Mouse (Mus musculus) intestine, embryonic 14.5 days (tissue): ENCODE results near the gene Cym. TPM values are rescaled to one million over a fixed set of nuclear protein-coding genes. Genes with fewer than 3 reads are reported as not detected.

Experiments used
- ATAC-seq: fragments of 200-750 bp; cut with Nextera tagmentation; replicated peaks from 2 replicates; pipeline ENCODE4 v1.8.0; 2017; ENCODE audit warnings: low read depth, moderate number of reproducible peaks, moderate TSS enrichment, moderate library complexity; ENCODE audit not compliant: low FRiP score, low TSS enrichment
- DNase-seq: peaks from one replicate; pipeline ENCODE4 v3.0.0-alpha.2; 2018; ENCODE audit warnings: low spot score
- H3K27ac ChIP-seq: fragments of 300-500 bp; sonication (generic); 2 replicates; pipeline ENCODE4 v1.5.1; 2014; ENCODE audit warnings: low read depth, mild to moderate bottlenecking, control low read depth
- H3K27me3 ChIP-seq: fragments of 300-500 bp; sonication (generic); replicated peaks from 2 replicates; pipeline ENCODE4 v1.6.1; 2014; ENCODE audit warnings: low read length, control low read depth; ENCODE audit not compliant: control insufficient read depth, insufficient read depth
- H3K36me3 ChIP-seq: fragments of 300-500 bp; sonication (generic); 2 replicates; pipeline ENCODE4 v1.6.1; 2014; ENCODE audit warnings: low read length, control low read depth; ENCODE audit not compliant: control insufficient read depth, insufficient read depth
- H3K4me1 ChIP-seq: fragments of 300-500 bp; sonication (generic); replicated peaks from 2 replicates; pipeline ENCODE4 v1.6.1; 2014; ENCODE audit warnings: low read length, control low read depth, mixed read lengths; ENCODE audit not compliant: control insufficient read depth, insufficient read depth
- H3K4me2 ChIP-seq: fragments of 300-500 bp; sonication (generic); 2 replicates; pipeline ENCODE4 v1.6.1; 2014; ENCODE audit warnings: low read length
- H3K4me3 ChIP-seq: fragments of 300-500 bp; sonication (generic); 2 replicates; pipeline ENCODE4 v1.5.1; 2014; ENCODE audit warnings: low read depth, low read length, control low read depth, mixed read lengths
- H3K9ac ChIP-seq: fragments of 300-500 bp; sonication (generic); 2 replicates; pipeline ENCODE4 v1.6.1; 2014; ENCODE audit warnings: mild to moderate bottlenecking, low read length
- H3K9me3 ChIP-seq: fragments of 300-500 bp; sonication (generic); 2 replicates; pipeline ENCODE4 v1.6.1; 2016; ENCODE audit warnings: low read length, control low read depth; ENCODE audit not compliant: control insufficient read depth
- whole genome bisulfite sequencing: fragments of 180-500 bp; shearing (Covaris S2); extraction: QIAGEN DNeasy Blood & Tissue Kit; methylation state at CpG from one replicate; pipeline ENCODE4 v1.1.7; 2014; 5-methylcytosine and 5-hydroxymethylcytosine counted together
- polyA plus RNA-seq: library from polyadenylated mRNA; unstranded; fragments of >200 nt; fragmentation: Nextera tagmentation; extraction: Ambion mirVana; gene quantifications from 2 replicates; pipeline ENCODE4 v1.2.1, GENCODE M21; 2014

The Cym gene
- polyA plus RNA-seq, 1 experiment from 2014 or later = 12.9 TPM

DNA sequence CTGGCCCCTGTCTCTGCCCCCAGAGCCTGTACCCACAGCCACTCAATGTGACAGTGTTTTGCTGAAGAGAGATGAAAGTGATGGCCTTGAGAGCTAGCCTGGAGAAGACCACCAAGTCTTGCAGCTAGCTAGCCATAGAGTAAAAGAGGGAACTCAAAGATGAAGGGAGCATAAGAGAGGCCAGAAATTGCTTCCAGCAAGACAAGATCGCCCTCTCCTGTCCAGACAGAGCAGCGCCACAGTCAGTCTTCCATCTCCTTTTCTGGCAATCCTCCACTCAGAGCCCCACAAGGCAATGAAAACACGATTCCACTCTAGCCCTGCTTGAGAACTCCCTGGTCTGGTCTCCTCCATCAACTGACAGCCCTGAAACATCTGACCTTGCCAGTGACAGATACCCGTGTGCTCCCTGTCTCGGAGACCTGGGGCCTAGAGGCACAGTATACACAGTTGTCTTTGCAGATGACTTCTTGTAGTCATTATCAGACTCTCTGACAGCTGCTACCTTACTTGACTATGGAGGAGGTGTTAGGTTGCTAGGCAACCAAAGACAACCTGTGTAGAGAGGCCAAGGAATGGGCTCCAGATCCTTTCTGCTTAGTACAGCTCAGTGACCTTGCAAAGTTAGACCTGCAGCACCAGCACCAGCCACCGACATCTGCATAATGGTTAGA is 33.2 kb downstream of the Cym start:
- H3K4me3 ChIP-seq = no peak overlapping the region
- H3K27me3 ChIP-seq = 0 out of 2 replicates have a peak, but pooled peaks cover 5% of the 10 kb centered on the region
- no peaks in the 10 kb centered on the region for H3K9me3 ChIP-seq
- ATAC-seq = no peak
- 35% methylated on average over 6 of the region's 6 CpGs for WGBS
- no peak for DNase-seq
- H3K27ac ChIP-seq = no peak overlapping the region
- H3K36me3 ChIP-seq = no peaks in the 10 kb centered on the region
- no peak overlapping the region for H3K4me2 ChIP-seq
- no peaks in the 10 kb centered on the region for H3K4me1 ChIP-seq
- H3K9ac ChIP-seq = no peak overlapping the region

DNA sequence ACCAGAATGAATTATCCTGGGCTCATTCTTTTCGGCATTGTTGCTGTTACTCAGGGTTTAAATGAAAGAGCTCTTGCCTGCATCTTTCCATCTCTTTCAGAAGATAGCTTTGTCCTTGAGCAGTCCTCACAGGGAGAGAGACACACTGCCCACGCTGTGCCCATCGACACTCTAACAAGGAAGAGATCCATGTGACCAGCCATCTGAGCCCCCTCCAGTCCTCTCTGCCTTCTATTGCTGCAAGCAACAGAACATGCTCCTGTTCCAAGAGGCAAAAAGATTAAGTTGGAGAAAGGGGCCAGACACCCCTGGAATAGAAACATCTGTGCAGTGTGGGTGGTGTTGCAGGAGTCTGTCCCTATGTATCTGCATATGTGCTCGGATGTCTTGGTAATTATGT is 34.5 kb downstream of the Cym start:
- DNase-seq (no peak), ATAC-seq (no peak)
- Histone ChIP-seq H3K4me3 (no peak overlapping the region), H3K27me3 (no peaks in the 10 kb centered on the region), H3K9me3 (no peaks in the 10 kb centered on the region), H3K36me3 (no peaks in the 10 kb centered on the region), H3K4me1 (no peaks in the 10 kb centered on the region), H3K27ac (no peak overlapping the region), H3K4me2 (no peak overlapping the region), H3K9ac (no peak overlapping the region)
- 88% methylated on average over 4 of the region's 4 CpGs for WGBS

DNA sequence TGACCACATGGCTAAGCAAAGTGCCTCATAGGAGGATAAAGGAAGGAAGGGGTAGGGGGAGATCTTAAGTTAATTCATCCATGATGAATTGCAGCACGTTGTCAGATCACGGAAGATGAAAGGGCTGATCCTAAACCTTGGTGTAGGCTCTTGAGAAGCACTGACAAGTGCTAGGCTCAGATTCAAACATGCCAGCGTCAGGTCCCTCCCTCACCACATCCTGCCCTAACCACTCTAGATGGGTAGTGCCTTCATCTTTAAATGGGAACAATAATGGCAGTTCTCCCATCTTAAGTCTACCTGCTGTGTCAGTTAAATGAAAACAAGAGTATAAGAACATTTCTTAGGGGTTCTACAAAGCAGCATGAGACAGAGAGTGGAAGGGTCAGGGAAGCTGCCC is 35.9 kb downstream of the Cym start:
- no peak overlapping the region for H3K4me2 ChIP-seq
- no peaks in the 10 kb centered on the region for H3K36me3 ChIP-seq
- no peaks in the 10 kb centered on the region for H3K27me3 ChIP-seq
- no peak overlapping the region for H3K9ac ChIP-seq
- H3K9me3 ChIP-seq = no peaks in the 10 kb centered on the region
- ATAC-seq (no peak), DNase-seq (no peak)
- H3K4me3 ChIP-seq = no peak overlapping the region
- H3K27ac ChIP-seq = no peak overlapping the region
- WGBS = 69% methylated on average over 3 of the region's 3 CpGs
- no peaks in the 10 kb centered on the region for H3K4me1 ChIP-seq

DNA sequence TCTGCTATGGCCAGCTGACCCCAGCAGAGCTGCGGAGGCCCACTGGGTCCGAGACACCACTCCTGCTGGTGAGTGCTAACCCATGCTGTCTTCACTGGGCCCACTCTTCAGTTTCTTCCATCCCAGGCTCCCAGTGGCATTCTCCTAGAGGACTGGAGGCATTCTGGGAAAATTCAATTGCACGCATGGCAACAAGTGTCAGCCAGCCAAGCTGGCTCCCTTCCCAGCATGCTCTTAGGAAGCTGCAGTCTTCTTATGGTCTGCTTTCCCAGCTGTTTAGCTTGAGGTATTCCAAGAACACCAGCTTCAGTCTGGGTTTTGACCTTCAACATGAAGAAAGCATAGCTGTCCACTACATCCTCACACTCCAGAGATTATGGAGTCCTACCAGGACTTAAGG is 38.4 kb downstream of the Cym start:
- H3K4me2 ChIP-seq = no peak overlapping the region
- H3K4me3 ChIP-seq = no peak overlapping the region
- no peak overlapping the region for H3K27ac ChIP-seq
- H3K4me1 ChIP-seq = no peaks in the 10 kb centered on the region
- no peaks in the 10 kb centered on the region for H3K27me3 ChIP-seq
- H3K36me3 ChIP-seq = no peaks in the 10 kb centered on the region
- H3K9ac ChIP-seq = no peak overlapping the region
- no peak for ATAC-seq
- WGBS = 85% methylated on average over 3 of the region's 3 CpGs
- no peaks in the 10 kb centered on the region for H3K9me3 ChIP-seq
- DNase-seq = no peak

DNA sequence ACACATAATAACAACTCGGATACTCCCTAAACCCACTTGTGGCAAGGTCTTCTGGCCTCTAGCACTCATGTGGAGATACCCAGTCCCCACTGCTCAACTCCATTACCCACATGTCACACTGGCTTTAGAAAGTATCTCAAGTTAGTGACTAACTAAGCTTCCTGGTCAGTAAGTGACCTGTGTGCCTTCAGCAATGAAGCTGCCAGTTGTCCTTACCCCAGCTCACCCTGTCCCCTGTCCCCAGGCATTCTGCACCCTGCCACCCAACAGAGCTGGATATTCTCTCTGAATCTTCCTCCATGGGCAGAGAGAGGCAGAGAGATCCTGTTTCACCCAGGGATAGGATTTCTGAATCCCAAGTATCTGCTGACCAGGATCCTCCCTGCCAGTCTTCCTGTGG is 38.8 kb downstream of the Cym start, which contains the start of gene Kcna10:
Gene Kcna10, plus strand, starts transcription at position 301 of the 400 bp plus-strand sequence.
- WGBS = 77% methylated on average over 1 of the region's 1 CpGs
- Histone ChIP-seq H3K27me3 (no peaks in the 10 kb centered on the region), H3K27ac (no peak within 1 kb of the TSS)

DNA sequence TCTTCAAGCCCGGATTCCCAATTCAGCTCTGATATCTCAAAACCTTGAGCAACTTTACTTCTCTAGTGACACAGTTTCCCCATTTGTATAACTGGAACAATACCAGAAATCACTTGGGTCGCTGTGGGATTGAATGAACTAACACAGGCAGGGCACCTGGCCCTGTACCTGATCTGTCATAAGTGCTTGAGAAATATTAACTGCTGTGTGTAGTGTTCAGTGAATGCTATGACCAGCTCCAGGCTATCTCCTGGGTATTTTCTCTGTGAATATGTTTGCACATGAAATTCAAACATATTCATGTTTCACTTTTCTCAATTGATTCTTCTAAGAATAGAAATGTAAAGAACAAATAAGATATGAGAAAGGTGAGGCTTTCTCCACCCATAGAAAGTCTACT is 40.7 kb downstream of the Cym start:
- WGBS = 78% methylated on average over 2 of the region's 2 CpGs
- DNase-seq (no peak), ATAC-seq (no peak)
- no peak overlapping the region for H3K9ac ChIP-seq
- H3K4me1 ChIP-seq = no peaks in the 10 kb centered on the region
- H3K9me3 ChIP-seq = no peaks in the 10 kb centered on the region
- no peaks in the 10 kb centered on the region for H3K36me3 ChIP-seq
- H3K27ac ChIP-seq = no peak overlapping the region
- no peak overlapping the region for H3K4me2 ChIP-seq
- no peaks in the 10 kb centered on the region for H3K27me3 ChIP-seq
- no peak overlapping the region for H3K4me3 ChIP-seq

More for the DNA sequence above, 38.8 kb downstream of the Cym start, which contains the start of gene Kcna10:
- Histone ChIP-seq H3K4me1 (no peaks in the 10 kb centered on the region), H3K4me2 (no peak within 1 kb of the TSS), H3K9me3 (no peaks in the 10 kb centered on the region), H3K9ac (no peak within 1 kb of the TSS), H3K4me3 (no peak within 1 kb of the TSS), H3K36me3 (no peaks in the 10 kb centered on the region)
- ATAC-seq (no peak), DNase-seq (no peak)

DNA sequence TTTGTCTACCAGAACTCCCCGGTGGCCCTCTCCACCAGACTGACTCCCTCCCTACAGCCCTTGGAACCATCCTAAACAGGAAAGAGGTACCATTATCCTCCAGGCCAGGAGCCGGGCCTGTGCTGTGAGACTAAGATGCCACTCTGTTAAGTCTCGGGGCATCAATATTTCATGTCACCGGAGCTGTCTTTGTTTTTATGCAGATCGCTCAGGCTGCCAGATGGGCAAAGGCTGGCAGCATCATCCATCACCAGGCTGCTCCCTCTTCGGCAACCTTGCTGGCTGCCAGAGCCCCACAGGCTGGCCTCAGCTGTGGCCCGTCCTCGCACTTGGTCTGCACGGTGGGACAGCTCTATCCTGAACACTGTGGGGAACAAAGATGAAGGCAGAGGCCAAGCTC is 45.0 kb downstream of the Cym start:
- no peak overlapping the region for H3K9ac ChIP-seq
- H3K27ac ChIP-seq = no peak overlapping the region
- H3K4me3 ChIP-seq = no peak overlapping the region
- H3K4me2 ChIP-seq = no peak overlapping the region
- H3K9me3 ChIP-seq = no peaks in the 10 kb centered on the region
- no peaks in the 10 kb centered on the region for H3K4me1 ChIP-seq
- no peak for ATAC-seq
- H3K36me3 ChIP-seq = no peaks in the 10 kb centered on the region
- no peaks in the 10 kb centered on the region for H3K27me3 ChIP-seq
- no peak for DNase-seq
- WGBS = 58% methylated on average over 9 of the region's 9 CpGs

DNA sequence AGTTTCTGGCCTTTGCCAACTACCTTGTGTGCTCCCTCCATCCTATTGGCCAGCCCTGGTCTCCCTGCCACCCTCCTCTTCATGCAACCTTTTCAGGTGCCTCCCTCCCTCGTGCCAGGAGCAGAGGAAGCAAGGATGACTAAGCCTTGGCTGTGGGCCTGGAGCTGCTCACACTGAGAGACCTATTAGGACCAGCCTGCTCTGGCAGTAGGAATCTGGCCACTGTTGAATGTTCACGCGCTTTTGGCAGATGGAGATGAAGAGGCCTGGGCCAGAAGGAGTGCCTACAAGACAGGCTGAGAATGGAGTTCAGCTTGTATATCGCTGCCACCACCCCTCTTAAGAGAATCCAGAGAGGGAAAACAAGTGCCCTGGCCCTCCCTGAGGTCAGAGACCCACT is 46.0 kb downstream of the Cym start:
- H3K36me3 ChIP-seq = no peaks in the 10 kb centered on the region
- H3K4me1 ChIP-seq = no peaks in the 10 kb centered on the region
- no peaks in the 10 kb centered on the region for H3K9me3 ChIP-seq
- H3K27ac ChIP-seq = no peak overlapping the region
- H3K4me3 ChIP-seq = no peak overlapping the region
- ATAC-seq (no peak), DNase-seq (no peak)
- H3K9ac ChIP-seq = no peak overlapping the region
- H3K27me3 ChIP-seq = no peaks in the 10 kb centered on the region
- H3K4me2 ChIP-seq = no peak overlapping the region
- WGBS = 54% methylated on average over 4 of the region's 4 CpGs

DNA sequence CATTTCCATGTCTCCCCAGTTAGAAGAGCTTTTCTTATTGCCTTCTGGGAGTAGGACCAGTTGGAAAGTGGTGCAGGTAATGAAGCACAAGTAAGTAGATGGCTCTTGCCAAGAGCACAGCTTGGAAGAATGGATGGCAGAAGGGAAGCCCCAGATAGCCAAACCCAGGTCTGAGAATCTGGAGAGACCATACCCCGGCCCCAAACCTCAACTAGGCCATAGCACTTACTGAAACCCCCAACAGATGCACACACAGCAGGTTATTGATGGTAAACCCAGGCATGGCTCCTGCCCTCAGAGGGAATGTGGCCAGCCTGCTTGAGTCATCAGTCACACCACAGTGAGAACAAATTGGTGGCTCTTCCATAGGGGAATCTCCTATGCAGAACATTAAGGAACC is 49.0 kb downstream of the Cym start:
- no peak overlapping the region for H3K4me2 ChIP-seq
- ATAC-seq = no peak
- H3K27me3 ChIP-seq = no peaks in the 10 kb centered on the region
- DNase-seq = no peak
- no peaks in the 10 kb centered on the region for H3K36me3 ChIP-seq
- no peaks in the 10 kb centered on the region for H3K9me3 ChIP-seq
- no peaks in the 10 kb centered on the region for H3K4me1 ChIP-seq
- H3K27ac ChIP-seq = no peak overlapping the region
- 86% methylated on average over 1 of the region's 1 CpGs for WGBS
- no peak overlapping the region for H3K4me3 ChIP-seq
- no peak overlapping the region for H3K9ac ChIP-seq
